Mouse (Mus musculus) bone marrow macrophage, adult 2 months (primary cell): Measurements from ENCODE around the gene Ubxn1.

Experiments used
- CTCF ChIP-seq: IDR thresholded peaks from 2 replicates; pipeline ENCODE4 v1.5.1; 2012; ENCODE audit warnings: low read depth, mild to moderate bottlenecking, low read length, moderate library complexity
- POLR2A ChIP-seq: IDR thresholded peaks from 2 replicates; pipeline ENCODE4 v1.6.1; 2012; ENCODE audit warnings: mild to moderate bottlenecking, low read depth, low read length, borderline replicate concordance

DNA sequence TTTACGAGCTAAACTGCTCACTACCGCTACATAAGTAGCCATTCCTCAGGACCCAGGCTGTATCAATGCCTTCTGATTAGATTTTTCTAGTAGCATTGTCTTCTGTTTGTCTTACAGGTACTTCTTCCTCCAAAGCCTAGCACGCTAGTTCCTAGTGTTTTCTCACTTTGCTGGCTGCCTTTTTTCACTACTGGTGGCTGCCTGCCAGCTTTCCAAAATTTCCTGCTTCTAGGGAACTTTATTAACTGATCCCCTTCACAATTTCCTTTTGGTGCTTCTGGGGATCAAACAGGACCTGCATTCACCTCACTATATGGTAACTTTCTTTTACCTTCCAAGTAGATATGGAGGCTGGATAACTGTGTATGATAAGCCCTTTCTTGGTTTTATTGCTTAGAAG is 27.8 kb downstream of the Ubxn1 start:
- TF ChIP-seq POLR2A, result no peak
- no peak for TF ChIP-seq CTCF
